Mouse (Mus musculus) intestine, postnatal 0 days (tissue): ENCODE results near the gene Dmrta1. TPM values are rescaled to one million over a fixed set of nuclear protein-coding genes. Genes with fewer than 3 reads are reported as not detected.
"Not testable (repeated sequence)": the region's sequence is repeated elsewhere in the genome, so short reads cannot be mapped to it uniquely, and the experiment has no call there.

ENCODE experiments used
- ATAC-seq: fragments of 200-750 bp; cut with Nextera tagmentation; 2 replicates; pipeline ENCODE4 v1.8.0; 2017; ENCODE audit warnings: mild to moderate bottlenecking, moderate TSS enrichment, moderate library complexity
- H3K27ac ChIP-seq: fragments of 300-500 bp; sonication (generic); 2 replicates; pipeline ENCODE4 v1.5.1; 2014; ENCODE audit warnings: mild to moderate bottlenecking, low read depth, low read length, moderate library complexity
- H3K27me3 ChIP-seq: fragments of 300-500 bp; sonication (generic); replicated peaks from 2 replicates; pipeline ENCODE4 v1.6.1; 2014; ENCODE audit warnings: low read length, mixed read lengths; ENCODE audit not compliant: control insufficient read depth, insufficient read depth
- H3K36me3 ChIP-seq: fragments of 300-500 bp; sonication (generic); 2 replicates; pipeline ENCODE4 v1.6.1; 2014; ENCODE audit warnings: mild to moderate bottlenecking, moderate library complexity; ENCODE audit not compliant: control insufficient read depth, insufficient read depth
- H3K4me1 ChIP-seq: fragments of 300-500 bp; sonication (generic); replicated peaks from 2 replicates; pipeline ENCODE4 v1.6.1; 2014; ENCODE audit warnings: antibody characterized with exemption, low read length, mixed read lengths; ENCODE audit not compliant: control insufficient read depth, insufficient read depth
- H3K4me2 ChIP-seq: fragments of 300-500 bp; sonication (generic); replicated peaks from 2 replicates; pipeline ENCODE4 v1.6.1; 2014; ENCODE audit warnings: low read depth, mild to moderate bottlenecking, moderate library complexity
- H3K4me3 ChIP-seq: fragments of 300-500 bp; sonication (generic); 2 replicates; pipeline ENCODE4 v1.5.1; 2014; ENCODE audit warnings: low read depth, low read length
- H3K9ac ChIP-seq: fragments of 300-500 bp; sonication (generic); 2 replicates; pipeline ENCODE4 v1.6.1; 2014; ENCODE audit warnings: mild to moderate bottlenecking, low read depth, low read length
- H3K9me3 ChIP-seq: fragments of 300-500 bp; sonication (generic); 2 replicates; pipeline ENCODE4 v1.6.1; 2016; ENCODE audit warnings: mixed run types; ENCODE audit not compliant: control insufficient read depth
- CTCF ChIP-seq: sonication (generic); IDR thresholded peaks from 2 replicates; pipeline ENCODE4 v1.5.1; 2016; ENCODE audit warnings: low read depth, mild to moderate bottlenecking, control low read depth, antibody characterized with exemption, moderate library complexity
- WGBS: fragments of 180-500 bp; shearing (Covaris S2); extraction: QIAGEN DNeasy Blood & Tissue Kit; methylation state at CpG from one replicate; pipeline ENCODE4 v1.1.7; 2014; 5-methylcytosine and 5-hydroxymethylcytosine counted together
- polyA plus RNA-seq: library from polyadenylated mRNA; unstranded; fragments of >200 nt; fragmentation: Nextera tagmentation; extraction: Ambion mirVana; gene quantifications from 2 replicates; pipeline ENCODE4 v1.2.1, GENCODE M21; 2015

Dmrta1 gene
- polyA plus RNA-seq, 1 experiment from 2014 or later, result not detected

DNA sequence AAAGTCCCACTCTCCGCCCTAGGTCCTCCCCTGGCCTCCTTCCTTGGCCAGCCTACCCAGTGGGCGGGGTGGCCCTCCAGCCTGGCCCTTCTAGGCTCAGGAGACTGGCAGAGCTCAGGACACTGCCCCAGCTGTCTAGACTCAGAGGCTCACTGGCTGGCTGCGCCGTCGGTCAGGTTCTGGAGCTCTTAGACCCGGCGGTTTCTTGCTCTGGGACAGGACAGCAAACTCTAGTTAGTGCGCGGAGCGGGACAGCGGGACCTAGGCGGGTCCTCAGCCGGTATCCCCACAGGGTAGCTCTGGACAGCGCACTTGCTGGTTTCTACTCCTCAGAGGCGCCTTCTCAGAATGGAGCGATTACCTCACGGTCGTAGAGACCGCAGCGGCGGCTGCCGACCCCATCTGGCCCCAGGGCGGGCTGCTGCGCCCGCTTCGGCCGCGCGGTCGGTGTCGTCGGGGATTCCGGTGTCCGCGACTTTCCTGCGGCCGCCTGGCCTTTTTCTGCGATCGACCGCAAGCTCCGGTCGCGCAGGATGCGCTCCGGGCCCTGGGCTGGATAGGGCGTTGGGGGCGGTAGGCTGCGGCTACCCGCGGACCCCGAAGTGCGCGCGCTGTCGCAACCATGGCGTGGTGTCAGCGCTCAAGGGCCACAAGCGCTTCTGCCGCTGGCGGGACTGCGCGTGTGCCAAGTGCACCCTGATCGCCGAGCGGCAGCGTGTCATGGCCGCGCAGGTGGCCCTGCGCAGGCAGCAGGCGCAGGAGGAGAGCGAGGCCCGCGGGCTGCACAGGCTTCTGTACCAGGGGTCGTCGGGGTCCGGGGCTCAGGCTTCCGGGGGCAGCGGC is 8.9 kb downstream of the Dmrta1 start:
- no peaks in the 10 kb centered on the region for H3K9me3 ChIP-seq
- peak overlapping the region; percentile 41 for H3K4me3 ChIP-seq
- H3K36me3 ChIP-seq, result no peaks in the 10 kb centered on the region
- TF ChIP-seq CTCF, result no peak
- H3K27ac ChIP-seq, result no peak overlapping the region
- H3K27me3 ChIP-seq, result peaks cover 40% of the 10 kb centered on the region
- peak overlapping the region; percentile 61 for H3K4me2 ChIP-seq
- H3K9ac ChIP-seq, result no peak overlapping the region
- 0 out of 2 replicates have a peak, but pooled peaks cover 2% of the 10 kb centered on the region for H3K4me1 ChIP-seq
- ATAC-seq, result peak; percentile 45; the same call in 1 of the 2 replicates
- WGBS, result under 1% methylated on average over 78 of the region's 78 CpGs

DNA sequence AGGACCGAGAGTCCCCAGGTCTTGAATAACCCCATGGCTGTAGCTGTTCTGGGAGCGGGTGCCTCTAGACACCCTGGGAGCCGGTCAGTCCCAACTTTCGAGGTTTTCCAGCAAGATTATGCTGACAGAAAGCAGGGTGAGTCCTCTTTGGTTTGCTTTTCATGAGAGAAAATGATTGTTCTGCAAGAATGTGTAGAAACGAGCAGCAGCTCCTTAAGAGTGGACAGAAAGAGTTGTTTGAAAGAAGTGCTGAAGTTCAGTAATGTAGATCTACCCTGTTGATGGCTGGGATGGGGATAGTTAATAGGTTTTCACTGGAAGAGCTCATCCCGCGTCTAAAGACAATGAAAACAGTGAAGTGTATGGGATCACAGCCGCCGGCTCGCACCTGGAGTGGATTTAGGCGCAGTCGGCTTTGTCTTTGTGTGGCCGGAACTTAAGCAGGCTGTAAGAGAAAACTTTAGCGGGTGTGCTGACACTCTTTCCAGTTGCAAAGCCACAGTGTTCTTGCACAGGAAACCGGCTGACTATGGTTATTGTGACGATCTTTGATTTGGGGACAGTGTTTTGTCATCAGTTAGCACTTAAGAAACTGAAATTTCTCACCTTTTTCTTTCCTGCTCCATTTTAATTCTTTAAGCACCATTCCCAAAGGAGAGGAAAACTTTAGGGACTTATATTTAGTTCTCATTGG is 9.7 kb downstream of the Dmrta1 start:
- peak overlapping the region; percentile 61 for H3K4me2 ChIP-seq
- no peaks in the 10 kb centered on the region for H3K36me3 ChIP-seq
- H3K9me3 ChIP-seq, result no peaks in the 10 kb centered on the region
- peaks cover 40% of the 10 kb centered on the region for H3K27me3 ChIP-seq
- no peak overlapping the region for H3K9ac ChIP-seq
- H3K4me1 ChIP-seq, result 0 out of 2 replicates have a peak, but pooled peaks cover 2% of the 10 kb centered on the region
- no peak for ATAC-seq
- H3K27ac ChIP-seq, result no peak overlapping the region
- H3K4me3 ChIP-seq, result peak overlapping the region; percentile 41
- WGBS, result 4% methylated on average over 16 of the region's 16 CpGs
- no peak for TF ChIP-seq CTCF

DNA sequence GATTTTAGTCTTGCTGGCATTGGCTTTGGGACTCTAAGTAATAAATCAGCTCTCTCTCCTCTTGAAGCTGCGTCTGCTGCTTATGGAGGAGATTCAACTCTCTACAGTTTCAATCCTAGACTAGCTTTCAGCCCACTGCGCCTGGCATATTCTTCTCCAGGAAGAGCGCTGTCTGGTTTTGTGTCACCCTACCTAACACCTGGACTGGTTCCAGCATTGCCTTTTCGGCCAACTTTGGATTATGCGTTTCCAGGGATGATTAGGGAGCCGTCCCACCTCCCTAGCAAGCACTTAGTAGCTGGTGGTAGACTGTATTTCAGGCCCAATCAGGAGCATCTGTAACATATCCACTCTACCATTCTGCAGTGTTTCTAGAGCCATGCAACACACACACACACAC is 12.7 kb downstream of the Dmrta1 start:
- H3K9me3 ChIP-seq, result no peaks in the 10 kb centered on the region
- no peak for TF ChIP-seq CTCF
- H3K4me2 ChIP-seq, result no peak overlapping the region
- H3K4me3 ChIP-seq, result no peak overlapping the region
- H3K36me3 ChIP-seq, result no peaks in the 10 kb centered on the region
- H3K27ac ChIP-seq, result no peak overlapping the region
- 0 out of 2 replicates have a peak, but pooled peaks cover 2% of the 10 kb centered on the region for H3K4me1 ChIP-seq
- 80% methylated on average over 6 of the region's 6 CpGs for WGBS
- peaks cover 34% of the 10 kb centered on the region for H3K27me3 ChIP-seq
- no peak overlapping the region for H3K9ac ChIP-seq
- ATAC-seq, result no peak

DNA sequence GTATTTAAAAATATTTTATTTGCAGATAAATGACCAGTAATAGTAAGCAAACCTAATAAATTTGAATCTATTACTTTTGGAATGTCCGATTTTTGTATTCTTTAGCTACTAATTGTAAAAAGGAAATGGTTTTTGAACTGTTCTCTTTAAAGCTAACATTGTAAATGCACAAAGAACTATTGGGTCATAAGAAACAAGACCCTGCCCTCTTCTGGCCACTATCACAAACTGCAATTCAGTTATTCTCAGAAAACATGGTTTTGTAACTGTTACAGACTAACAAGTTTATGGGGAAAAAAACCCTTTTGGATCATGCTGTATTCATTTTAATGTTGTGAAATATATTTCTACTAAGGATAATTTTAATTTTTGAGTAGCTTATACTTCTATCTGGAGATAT is 13.5 kb downstream of the Dmrta1 start:
- Histone ChIP-seq H3K4me1 (0 out of 2 replicates have a peak, but pooled peaks cover 2% of the 10 kb centered on the region), H3K4me3 (no peak overlapping the region), H3K4me2 (no peak overlapping the region), H3K9ac (no peak overlapping the region), H3K36me3 (no peaks in the 10 kb centered on the region), H3K9me3 (no peaks in the 10 kb centered on the region), H3K27ac (no peak overlapping the region), H3K27me3 (peaks cover 25% of the 10 kb centered on the region)
- TF ChIP-seq CTCF, result peak; percentile 62
- ATAC-seq, result no peak
- whole genome bisulfite sequencing, result 29% methylated on average over 1 of the region's 1 CpGs

DNA sequence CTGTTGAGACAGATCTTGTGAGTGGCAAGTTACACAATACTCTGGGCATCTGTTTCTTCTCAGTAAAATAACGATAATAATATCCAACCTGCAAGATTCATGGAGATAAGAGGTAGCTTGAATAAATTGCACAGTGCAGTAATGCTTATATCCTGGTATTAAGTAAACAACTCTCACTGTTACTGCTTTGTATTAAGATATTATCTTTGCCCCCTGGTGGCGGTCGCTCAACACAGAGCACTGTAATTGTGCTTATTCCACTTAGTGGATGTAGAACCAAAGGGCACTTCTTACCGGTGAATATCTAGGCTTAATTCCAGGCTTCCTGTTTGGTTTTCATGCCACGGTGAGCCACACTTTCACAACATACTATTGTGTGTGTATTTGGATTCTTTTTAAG is 16.4 kb downstream of the Dmrta1 start:
- Histone ChIP-seq H3K27me3 (no peaks in the 10 kb centered on the region; the same call in 1 of the 2 replicates), H3K4me1 (no peaks in the 10 kb centered on the region), H3K4me3 (no peak overlapping the region), H3K4me2 (no peak overlapping the region), H3K9ac (no peak overlapping the region), H3K36me3 (no peaks in the 10 kb centered on the region), H3K27ac (no peak overlapping the region), H3K9me3 (no peaks in the 10 kb centered on the region)
- no peak for ATAC-seq
- TF ChIP-seq CTCF, result peak; percentile 11; the same call in 1 of the 2 replicates
- WGBS, result 55% methylated on average over 5 of the region's 5 CpGs

DNA sequence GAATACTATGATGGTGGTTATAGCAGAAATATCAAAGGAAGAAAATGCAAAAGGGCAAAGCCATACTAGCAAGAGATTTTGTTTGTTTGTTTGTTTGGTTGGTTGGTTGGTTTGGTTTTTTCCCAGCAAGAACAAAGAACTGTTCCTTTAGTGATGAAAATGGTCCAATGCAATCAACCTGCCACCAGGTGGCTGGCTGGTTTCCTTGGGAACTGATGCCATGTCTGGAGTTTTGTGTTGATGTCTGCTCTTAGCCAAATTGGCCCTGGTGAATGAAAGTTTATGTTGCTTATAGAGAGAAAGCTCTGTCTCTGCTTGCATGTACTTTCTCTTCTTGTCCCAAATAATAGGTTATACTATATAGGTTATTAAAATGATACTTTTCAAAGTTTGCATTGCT is 18.7 kb downstream of the Dmrta1 start:
- ATAC-seq, result no peak
- Histone ChIP-seq H3K4me1 (no peaks in the 10 kb centered on the region), H3K9me3 (no peaks in the 10 kb centered on the region), H3K27ac (no peak overlapping the region), H3K9ac (no peak overlapping the region), H3K27me3 (no peaks in the 10 kb centered on the region), H3K4me3 (no peak overlapping the region), H3K36me3 (no peaks in the 10 kb centered on the region), H3K4me2 (no peak overlapping the region)
- no peak for TF ChIP-seq CTCF

DNA sequence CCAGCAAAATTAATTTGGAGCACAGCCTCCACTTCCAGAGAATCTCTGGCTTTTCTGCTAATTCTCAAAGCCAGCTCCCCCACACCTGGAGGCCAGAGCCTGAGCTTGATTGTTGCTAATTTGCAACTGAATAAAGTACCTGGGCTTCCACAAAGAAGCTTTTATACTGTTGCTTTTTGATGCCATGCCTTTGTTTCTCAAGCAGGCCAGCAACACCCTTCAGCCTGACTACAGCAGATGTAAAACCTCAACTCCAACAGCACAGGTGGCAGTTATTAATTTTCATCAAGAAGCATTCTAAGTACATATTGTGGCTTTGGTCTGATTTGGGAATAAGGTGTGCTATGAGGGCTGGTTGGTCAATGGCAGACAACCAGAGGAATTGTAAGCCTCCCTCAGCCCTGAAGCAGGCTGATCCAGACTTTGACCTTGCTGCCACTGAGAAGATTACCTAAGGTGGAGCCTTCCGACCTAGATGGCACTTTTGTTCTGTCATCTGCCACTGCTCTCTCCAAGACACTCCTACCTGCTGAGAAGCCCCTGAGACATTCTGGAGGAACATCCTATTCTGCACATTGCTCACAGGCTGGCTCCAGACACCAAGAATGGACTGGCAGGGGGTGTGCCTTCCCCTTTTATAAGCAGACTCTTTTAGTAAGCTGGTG is 44.4 kb downstream of the Dmrta1 start:
- H3K36me3 ChIP-seq, H3K27ac ChIP-seq, H3K9me3 ChIP-seq, H3K4me2 ChIP-seq, H3K27me3 ChIP-seq, H3K4me1 ChIP-seq, H3K4me3 ChIP-seq, ATAC-seq, H3K9ac ChIP-seq: not testable (repeated sequence)
- 55% methylated on average over 1 of the region's 1 CpGs for WGBS
